Mouse (Mus musculus) embryonic facial prominence, embryonic 15.5 days (tissue): ENCODE measurements around the gene Inpp4a. TPM values are rescaled to one million over a fixed set of nuclear protein-coding genes. Genes with fewer than 3 reads are reported as not detected.

Source experiments
- ATAC-seq: fragments of 200-750 bp; cut with Nextera tagmentation; 2 replicates; pipeline ENCODE4 v1.8.0; 2017; ENCODE audit warnings: low read depth, moderate TSS enrichment; ENCODE audit not compliant: insufficient number of reproducible peaks, low FRiP score, low TSS enrichment
- H3K27ac ChIP-seq: fragments of 300-500 bp; sonication (generic); replicated peaks from 2 replicates; pipeline ENCODE4 v1.5.1; 2015; ENCODE audit warnings: mild to moderate bottlenecking, inconsistent platforms
- H3K27me3 ChIP-seq: fragments of 300-500 bp; sonication (generic); 2 replicates; pipeline ENCODE4 v1.6.1; 2015; ENCODE audit warnings: inconsistent platforms
- H3K36me3 ChIP-seq: fragments of 300-500 bp; sonication (generic); 2 replicates; pipeline ENCODE4 v1.6.1; 2015; ENCODE audit warnings: mild to moderate bottlenecking, inconsistent platforms
- H3K4me1 ChIP-seq: fragments of 300-500 bp; sonication (generic); 2 replicates; pipeline ENCODE4 v1.6.1; 2015; ENCODE audit warnings: inconsistent platforms
- H3K4me2 ChIP-seq: fragments of 300-500 bp; sonication (generic); replicated peaks from 2 replicates; pipeline ENCODE4 v1.6.1; 2015; ENCODE audit warnings: mild to moderate bottlenecking, inconsistent platforms
- H3K4me3 ChIP-seq: fragments of 300-500 bp; sonication (generic); replicated peaks from 2 replicates; pipeline ENCODE4 v1.5.1; 2015; ENCODE audit warnings: mild to moderate bottlenecking, inconsistent platforms
- H3K9ac ChIP-seq: fragments of 300-500 bp; sonication (generic); 2 replicates; pipeline ENCODE4 v1.6.1; 2015; ENCODE audit warnings: inconsistent platforms
- H3K9me3 ChIP-seq: fragments of 300-500 bp; sonication (generic); replicated peaks from 2 replicates; pipeline ENCODE4 v1.6.1; 2016; ENCODE audit warnings: inconsistent platforms
- WGBS: fragments of 180-500 bp; shearing (Covaris S2); methylation state at CpG from one replicate; pipeline ENCODE4 v1.1.7; 2015; 5-methylcytosine and 5-hydroxymethylcytosine counted together
- polyA plus RNA-seq: library from polyadenylated mRNA; unstranded; fragments of >200 nt; fragmentation: Nextera tagmentation; extraction: Ambion mirVana; gene quantifications from 2 replicates; pipeline ENCODE4 v1.2.1, GENCODE M21; 2015

Inpp4a gene
- polyA plus RNA-seq, 1 experiment from 2014 or later = 18.0 TPM

DNA sequence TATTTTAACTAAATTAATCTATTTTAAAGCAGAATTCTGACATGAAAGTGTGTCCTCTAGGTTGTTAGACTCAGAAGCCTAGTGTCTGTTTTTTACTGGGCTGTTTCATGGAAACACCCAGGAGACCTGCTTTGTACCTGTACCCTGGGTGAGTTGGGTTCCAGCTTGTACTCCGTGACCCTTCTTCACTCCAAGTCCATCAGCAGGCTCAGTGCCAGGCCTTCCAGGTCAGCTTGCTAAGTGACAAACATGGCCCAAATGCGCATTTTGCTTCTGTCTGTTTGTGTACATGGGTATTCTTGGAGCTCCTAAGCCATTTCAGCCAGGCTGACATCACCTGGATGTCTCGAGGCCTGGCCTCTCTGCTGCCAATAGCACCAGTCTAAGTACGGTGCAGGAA is 23.5 kb downstream of the Inpp4a start:
- Histone ChIP-seq H3K36me3 (no peaks in the 10 kb centered on the region; the same call in 1 of the 2 replicates), H3K27me3 (no peaks in the 10 kb centered on the region), H3K9ac (no peak overlapping the region), H3K4me2 (no peak overlapping the region), H3K4me1 (0 out of 2 replicates have a peak, but pooled peaks cover 4% of the 10 kb centered on the region), H3K27ac (no peak overlapping the region), H3K4me3 (no peak overlapping the region), H3K9me3 (no peaks in the 10 kb centered on the region)
- ATAC-seq = no peak
- 87% methylated on average over 4 of the region's 4 CpGs for WGBS

DNA sequence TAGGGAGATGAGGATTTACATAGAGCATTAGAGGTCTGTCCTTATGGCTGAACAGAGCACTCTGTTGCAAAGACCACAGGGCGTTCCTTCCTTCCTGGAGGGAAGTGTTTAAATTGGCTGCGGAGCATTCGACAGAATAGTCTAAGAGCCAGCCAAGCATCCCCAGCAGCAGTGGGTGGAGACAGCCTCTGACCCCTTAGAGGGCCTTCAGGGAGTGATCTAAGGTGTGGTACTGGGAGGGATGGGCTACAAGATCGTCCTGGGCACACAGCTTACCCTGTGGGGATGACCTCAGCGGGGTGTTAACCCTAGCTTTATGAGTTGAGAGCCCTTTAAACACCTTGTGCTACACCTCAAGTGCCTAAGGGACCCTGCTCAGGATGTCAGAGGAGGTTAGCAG is 24.9 kb downstream of the Inpp4a start:
- no peak overlapping the region for H3K4me2 ChIP-seq
- 35% methylated on average over 5 of the region's 5 CpGs for WGBS
- no peak overlapping the region for H3K4me3 ChIP-seq
- no peaks in the 10 kb centered on the region for H3K27me3 ChIP-seq
- no peak overlapping the region for H3K27ac ChIP-seq
- H3K9me3 ChIP-seq = no peaks in the 10 kb centered on the region
- no peak overlapping the region for H3K9ac ChIP-seq
- no peaks in the 10 kb centered on the region; the same call in 1 of the 2 replicates for H3K36me3 ChIP-seq
- ATAC-seq = no peak
- 0 out of 2 replicates have a peak, but pooled peaks cover 4% of the 10 kb centered on the region for H3K4me1 ChIP-seq

DNA sequence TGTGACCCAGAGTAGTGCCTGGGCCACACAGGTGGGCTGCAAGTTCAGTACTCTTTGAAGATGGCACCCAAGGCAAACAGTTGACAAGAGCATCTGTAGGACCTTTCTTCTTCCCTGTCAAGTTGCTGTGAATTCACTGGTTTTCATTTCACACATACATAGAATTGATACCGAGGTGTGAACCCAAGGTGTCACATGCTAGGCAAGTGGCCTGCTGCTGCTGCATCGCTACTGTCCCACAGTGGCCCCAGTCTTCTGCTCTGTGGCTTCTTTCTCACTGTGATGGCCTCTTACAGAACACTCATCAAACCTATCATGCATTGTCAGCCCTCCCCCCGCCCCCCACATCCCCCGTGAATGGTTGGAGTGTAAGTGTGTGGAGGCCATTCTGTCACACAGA is 27.6 kb downstream of the Inpp4a start:
- Histone ChIP-seq H3K4me3 (no peak overlapping the region), H3K4me1 (0 out of 2 replicates have a peak, but pooled peaks cover 4% of the 10 kb centered on the region), H3K27me3 (no peaks in the 10 kb centered on the region), H3K36me3 (no peaks in the 10 kb centered on the region; the same call in 1 of the 2 replicates), H3K4me2 (no peak overlapping the region), H3K27ac (no peak overlapping the region), H3K9ac (no peak overlapping the region), H3K9me3 (no peaks in the 10 kb centered on the region)
- ATAC-seq = no peak
- 91% methylated on average over 4 of the region's 4 CpGs for WGBS

DNA sequence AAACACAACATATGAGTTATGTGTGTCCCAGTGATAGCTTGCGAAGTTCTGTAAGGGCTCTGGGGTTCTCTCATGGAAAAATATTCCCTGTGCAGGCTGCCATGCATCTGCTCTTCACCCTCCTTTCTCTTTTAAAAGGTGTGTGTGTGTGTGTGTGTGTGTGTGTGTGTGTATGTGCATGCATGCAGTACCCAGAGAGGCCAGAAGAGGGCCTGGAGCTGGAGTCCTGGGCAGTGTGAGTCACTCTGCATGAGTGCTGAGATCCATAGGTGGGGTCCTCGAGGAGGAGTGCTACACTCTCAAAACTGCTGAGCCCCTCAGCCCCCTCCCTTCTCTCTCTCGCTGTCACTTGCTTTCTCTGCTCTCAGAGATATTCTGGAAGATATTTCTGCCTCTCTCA is 29.5 kb downstream of the Inpp4a start:
- Histone ChIP-seq H3K36me3 (no peaks in the 10 kb centered on the region; the same call in 1 of the 2 replicates), H3K9me3 (no peaks in the 10 kb centered on the region), H3K4me3 (no peak overlapping the region), H3K4me2 (no peak overlapping the region), H3K27ac (no peak overlapping the region), H3K9ac (no peak overlapping the region), H3K4me1 (0 out of 2 replicates have a peak, but pooled peaks cover 4% of the 10 kb centered on the region), H3K27me3 (no peaks in the 10 kb centered on the region)
- 90% methylated on average over 3 of the region's 3 CpGs for WGBS
- no peak for ATAC-seq

DNA sequence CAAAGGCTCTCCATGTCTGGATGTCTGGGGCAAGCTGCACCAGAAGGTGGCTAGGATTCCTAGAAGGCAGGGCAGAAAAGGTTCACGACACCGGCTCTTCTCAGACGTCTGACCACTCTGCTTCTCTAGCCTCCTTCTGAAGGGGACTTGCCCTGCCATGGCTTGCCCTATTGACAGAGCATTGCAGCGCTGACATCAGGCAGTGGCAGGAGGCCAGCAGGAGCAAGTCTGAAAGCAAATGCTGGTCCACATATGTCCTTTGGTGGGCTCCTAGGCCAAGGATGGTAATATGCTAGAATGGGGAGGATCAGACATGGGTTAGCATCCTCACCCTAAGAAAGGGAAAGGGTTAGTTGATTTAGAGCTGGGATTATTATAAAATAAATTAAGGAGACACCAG is 30.2 kb downstream of the Inpp4a start:
- Histone ChIP-seq H3K9me3 (no peaks in the 10 kb centered on the region), H3K9ac (no peak overlapping the region), H3K27ac (no peak overlapping the region), H3K36me3 (no peaks in the 10 kb centered on the region; the same call in 1 of the 2 replicates), H3K4me1 (no peaks in the 10 kb centered on the region), H3K4me2 (no peak overlapping the region), H3K4me3 (no peak overlapping the region), H3K27me3 (no peaks in the 10 kb centered on the region)
- WGBS = 94% methylated on average over 4 of the region's 4 CpGs
- ATAC-seq = no peak

DNA sequence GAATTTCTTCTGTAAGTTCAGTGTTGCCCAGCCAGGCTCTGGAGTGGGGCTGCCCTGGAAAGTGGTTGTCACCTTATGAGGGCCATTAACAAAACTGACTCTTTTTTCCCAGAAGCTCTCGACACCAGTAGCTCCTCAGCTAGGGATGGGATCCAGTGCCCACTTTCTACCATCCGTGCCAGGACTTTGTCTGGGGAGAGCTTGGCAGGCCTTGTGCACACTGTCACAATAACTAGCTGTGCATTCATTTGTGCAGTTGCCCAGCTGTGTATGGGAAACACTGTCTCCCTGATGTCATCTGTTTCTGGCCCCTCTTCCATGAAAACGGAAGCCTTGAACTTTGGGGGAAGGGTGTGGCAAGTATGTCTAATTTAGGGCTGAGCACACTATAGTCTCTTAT is 33.1 kb downstream of the Inpp4a start:
- H3K4me1 ChIP-seq = no peaks in the 10 kb centered on the region; the same call in 1 of the 2 replicates
- no peak for ATAC-seq

DNA sequence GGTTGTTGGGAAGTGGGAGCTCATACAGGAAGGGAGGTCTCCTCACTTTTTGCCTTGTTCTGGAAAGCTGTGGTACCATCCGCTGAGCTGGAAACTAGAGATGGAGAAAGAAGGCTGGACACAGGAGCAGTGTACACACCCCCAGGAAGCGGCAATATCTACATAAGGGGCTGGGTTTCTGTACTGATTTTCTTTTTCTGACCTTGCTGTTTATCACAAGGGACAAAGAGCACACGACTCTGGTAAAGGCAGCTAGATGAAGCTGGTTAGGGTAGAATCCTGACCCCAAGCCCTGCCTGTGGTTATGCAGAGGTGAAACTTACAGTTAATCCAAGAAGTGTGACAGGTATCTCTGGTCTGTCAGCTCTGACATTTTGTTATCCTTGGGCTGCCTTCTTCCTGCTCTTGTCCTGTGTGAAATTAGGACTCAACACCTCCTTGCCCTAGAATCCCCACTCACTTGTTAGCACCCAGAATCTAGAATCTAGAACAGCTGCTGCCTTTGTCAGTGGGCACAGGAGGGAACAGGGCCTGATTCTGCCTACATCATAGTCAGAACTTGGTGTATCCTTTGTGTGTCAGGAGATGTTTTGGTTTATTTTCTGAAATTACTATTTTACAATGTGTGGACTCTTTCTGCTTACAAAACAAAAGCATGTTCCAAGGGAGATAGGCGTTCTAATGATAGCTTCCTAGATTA is 34.2 kb downstream of the Inpp4a start:
- H3K36me3 ChIP-seq = no peaks in the 10 kb centered on the region
- no peak overlapping the region for H3K9ac ChIP-seq
- 84% methylated on average over 4 of the region's 4 CpGs for WGBS
- H3K4me3 ChIP-seq = no peak overlapping the region
- H3K27me3 ChIP-seq = no peaks in the 10 kb centered on the region
- no peak for ATAC-seq
- no peaks in the 10 kb centered on the region for H3K9me3 ChIP-seq
- no peaks in the 10 kb centered on the region; the same call in 1 of the 2 replicates for H3K4me1 ChIP-seq
- H3K4me2 ChIP-seq = no peak overlapping the region
- no peak overlapping the region for H3K27ac ChIP-seq

More for the DNA sequence above, 33.1 kb downstream of the Inpp4a start:
- 58% methylated on average over 3 of the region's 3 CpGs for WGBS
- Histone ChIP-seq H3K36me3 (no peaks in the 10 kb centered on the region; the same call in 1 of the 2 replicates), H3K9ac (no peak overlapping the region), H3K4me3 (no peak overlapping the region), H3K9me3 (no peaks in the 10 kb centered on the region), H3K27me3 (no peaks in the 10 kb centered on the region), H3K27ac (no peak overlapping the region), H3K4me2 (no peak overlapping the region)

DNA sequence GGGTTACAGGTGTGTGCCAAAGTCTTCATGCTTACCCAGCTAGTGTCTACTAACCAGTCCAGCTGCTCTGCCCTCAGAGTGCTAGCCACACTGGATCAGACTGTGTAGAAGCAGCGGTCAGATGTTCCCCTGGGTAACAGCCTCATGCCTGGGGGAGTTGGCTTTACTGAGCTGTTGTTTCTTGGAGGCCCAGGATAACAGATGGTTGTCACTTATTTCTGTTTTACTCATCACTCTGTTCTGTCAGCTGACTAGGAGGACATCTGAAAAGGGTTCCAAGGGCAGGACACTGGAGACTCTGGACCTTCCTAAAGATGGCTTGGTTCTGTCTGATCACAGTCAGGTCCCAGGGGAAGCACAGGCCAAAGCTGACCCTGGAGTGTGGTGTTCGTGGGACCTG is 36.4 kb downstream of the Inpp4a start:
- no peak for ATAC-seq
- H3K9me3 ChIP-seq = no peaks in the 10 kb centered on the region
- H3K4me1 ChIP-seq = peaks cover under 1% of the 10 kb centered on the region; the same call in 1 of the 2 replicates
- H3K9ac ChIP-seq = no peak overlapping the region
- no peak overlapping the region for H3K4me2 ChIP-seq
- no peak overlapping the region for H3K4me3 ChIP-seq
- no peaks in the 10 kb centered on the region for H3K36me3 ChIP-seq
- H3K27ac ChIP-seq = no peak overlapping the region
- no peaks in the 10 kb centered on the region for H3K27me3 ChIP-seq
- WGBS = 70% methylated on average over 2 of the region's 2 CpGs

DNA sequence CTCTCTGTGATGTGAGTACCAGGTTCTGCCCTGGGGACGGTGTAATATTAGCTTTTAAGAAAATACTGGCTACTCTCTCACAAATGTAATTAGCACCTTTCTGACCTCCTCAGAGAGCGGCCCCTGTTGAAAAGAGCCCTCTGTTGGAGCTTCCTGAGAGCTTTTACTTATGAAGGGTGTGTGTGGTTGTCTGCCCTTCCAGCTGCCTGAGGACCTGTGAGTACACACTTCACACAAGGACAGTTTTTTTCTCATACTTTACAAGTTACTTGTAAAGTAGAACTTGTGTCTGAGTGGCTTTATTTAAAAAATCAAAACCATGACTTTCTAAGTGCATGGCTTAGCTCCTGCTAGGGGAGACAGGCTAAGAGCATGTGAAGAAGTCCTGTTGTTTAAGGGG is 37.1 kb downstream of the Inpp4a start:
- H3K27me3 ChIP-seq = no peaks in the 10 kb centered on the region
- no peak overlapping the region for H3K9ac ChIP-seq
- H3K27ac ChIP-seq = no peak overlapping the region
- no peaks in the 10 kb centered on the region for H3K36me3 ChIP-seq
- H3K9me3 ChIP-seq = no peaks in the 10 kb centered on the region
- no peak overlapping the region for H3K4me2 ChIP-seq
- H3K4me1 ChIP-seq = peaks cover 8% of the 10 kb centered on the region
- no peak for ATAC-seq
- no peak overlapping the region for H3K4me3 ChIP-seq
- WGBS = 19% methylated on average over 2 of the region's 2 CpGs

DNA sequence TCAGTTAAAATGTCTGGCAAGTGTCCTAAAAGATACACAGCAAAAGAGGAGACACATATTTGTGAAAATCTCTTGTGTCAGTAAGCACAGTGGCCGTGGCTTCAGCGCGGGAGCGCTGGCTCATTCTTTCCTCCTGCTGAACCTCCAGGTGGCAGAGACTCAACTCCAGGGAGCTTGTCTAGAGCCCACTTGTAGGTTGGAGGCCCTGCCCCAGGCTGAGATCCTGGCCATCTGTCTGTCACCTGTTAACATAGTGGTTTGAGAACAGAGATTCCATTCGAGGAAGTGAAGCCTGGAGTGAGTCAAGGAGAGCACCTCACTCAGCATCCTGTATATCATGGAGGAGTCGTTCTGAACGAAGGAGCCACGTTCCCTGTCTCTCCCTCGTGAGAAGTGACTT is 37.6 kb downstream of the Inpp4a start:
- H3K9me3 ChIP-seq = no peaks in the 10 kb centered on the region
- H3K9ac ChIP-seq = no peak overlapping the region
- no peaks in the 10 kb centered on the region for H3K27me3 ChIP-seq
- H3K4me2 ChIP-seq = no peak overlapping the region
- no peak for ATAC-seq
- no peak overlapping the region for H3K4me3 ChIP-seq
- no peak overlapping the region for H3K27ac ChIP-seq
- WGBS = 69% methylated on average over 9 of the region's 9 CpGs
- H3K36me3 ChIP-seq = no peaks in the 10 kb centered on the region
- peaks cover 10% of the 10 kb centered on the region for H3K4me1 ChIP-seq

DNA sequence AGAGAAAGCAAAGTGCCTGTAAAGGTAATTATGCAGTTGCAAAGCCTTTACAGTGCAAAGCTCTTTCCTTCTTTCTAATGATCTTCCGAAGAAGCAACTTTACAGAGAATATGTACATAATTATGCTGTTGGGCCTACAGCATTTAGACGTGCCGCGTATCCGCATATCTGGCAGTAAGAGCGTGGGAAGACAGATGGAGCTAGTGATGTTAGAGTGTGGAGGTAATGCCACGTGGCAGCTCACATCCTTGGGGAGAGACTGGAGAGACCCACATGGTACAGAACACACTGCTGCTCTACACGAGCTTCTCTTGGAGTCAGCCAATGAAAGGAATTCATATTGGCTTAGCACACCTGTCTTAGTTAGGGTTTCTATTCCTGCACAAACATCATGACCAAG is 39.5 kb downstream of the Inpp4a start:
- Histone ChIP-seq H3K9me3 (no peaks in the 10 kb centered on the region), H3K36me3 (no peaks in the 10 kb centered on the region), H3K27ac (no peak overlapping the region), H3K9ac (no peak overlapping the region), H3K4me3 (no peak overlapping the region), H3K27me3 (no peaks in the 10 kb centered on the region), H3K4me1 (peaks cover 10% of the 10 kb centered on the region), H3K4me2 (no peak overlapping the region)
- no peak for ATAC-seq
- WGBS = 82% methylated on average over 8 of the region's 8 CpGs

DNA sequence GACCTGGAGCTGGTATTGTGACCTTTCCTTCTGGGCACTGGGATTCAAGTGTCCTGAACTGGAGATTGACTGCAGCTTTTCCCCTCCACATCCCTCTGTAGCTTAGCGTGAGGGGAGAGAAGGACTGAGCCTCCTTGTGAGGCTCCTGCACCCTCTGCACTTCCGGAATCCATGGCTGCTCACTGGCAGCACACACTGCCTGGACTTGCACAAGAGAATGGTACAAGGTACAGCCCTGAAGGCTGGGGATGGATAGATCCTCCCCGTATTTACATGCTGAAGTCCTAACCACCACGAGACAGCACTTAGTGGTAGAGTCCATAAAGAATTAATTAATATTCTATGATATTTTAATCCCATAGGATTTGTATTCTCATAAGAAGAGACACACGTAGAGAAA is 41.7 kb downstream of the Inpp4a start:
- H3K4me3 ChIP-seq = no peak overlapping the region
- 46% methylated on average over 5 of the region's 5 CpGs for WGBS
- H3K36me3 ChIP-seq = no peaks in the 10 kb centered on the region
- no peaks in the 10 kb centered on the region for H3K9me3 ChIP-seq
- H3K27me3 ChIP-seq = no peaks in the 10 kb centered on the region
- no peak overlapping the region for H3K4me2 ChIP-seq
- no peak overlapping the region for H3K27ac ChIP-seq
- no peak overlapping the region for H3K9ac ChIP-seq
- peaks cover 10% of the 10 kb centered on the region for H3K4me1 ChIP-seq
- no peak for ATAC-seq
